Mouse (Mus musculus) G1E-ER4 (cell line): ENCODE data around the gene Pdzd2. TPM values are rescaled to one million over a fixed set of nuclear protein-coding genes. Genes with fewer than 3 reads are reported as not detected.

Experiments
- GATA1 ChIP-seq: IDR thresholded peaks from one replicate; pipeline ENCODE4 v1.8.0; 2012; ENCODE audit warnings: low read length, inconsistent platforms
- polyA plus RNA-seq: library from polyadenylated mRNA; stranded (reverse); fragments of >175 nt; gene quantifications from 2 replicates; pipeline ENCODE4 v1.2.3, GENCODE M21; 2012

The Pdzd2 gene
- polyA plus RNA-seq, 1 experiment = 0.29 TPM

GRCm38 (mm10) chr15:12481261-12481660 is 258.5 kb downstream of the Pdzd2 start:
- no peak for TF ChIP-seq GATA1

GRCm38 (mm10) chr15:12480369-12480768 is 259.4 kb downstream of the Pdzd2 start:
- no peak for TF ChIP-seq GATA1

GRCm38 (mm10) chr15:12479326-12479725 is 260.4 kb downstream of the Pdzd2 start:
- TF ChIP-seq GATA1 = no peak

DNA sequence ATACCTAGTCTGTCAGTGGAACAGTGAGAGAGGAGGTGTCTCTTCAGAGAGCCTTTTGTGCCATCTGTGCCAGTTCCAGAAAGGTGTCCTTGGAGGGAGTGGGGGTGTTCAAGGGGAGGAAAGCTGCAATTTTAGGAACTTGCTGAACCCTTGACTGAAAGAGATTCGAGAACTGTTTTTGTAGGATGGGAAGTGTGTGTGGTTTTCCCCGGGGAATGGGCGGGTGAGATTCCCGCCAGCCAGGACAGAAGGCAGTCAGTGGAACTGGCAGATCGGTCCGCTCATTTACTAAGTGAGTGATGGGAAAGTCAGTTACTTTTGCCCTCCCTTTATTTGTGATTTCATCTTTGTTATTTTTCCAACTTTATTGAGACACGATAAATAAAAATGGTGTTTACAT is 266.1 kb downstream of the Pdzd2 start:
- TF ChIP-seq GATA1 = no peak

DNA sequence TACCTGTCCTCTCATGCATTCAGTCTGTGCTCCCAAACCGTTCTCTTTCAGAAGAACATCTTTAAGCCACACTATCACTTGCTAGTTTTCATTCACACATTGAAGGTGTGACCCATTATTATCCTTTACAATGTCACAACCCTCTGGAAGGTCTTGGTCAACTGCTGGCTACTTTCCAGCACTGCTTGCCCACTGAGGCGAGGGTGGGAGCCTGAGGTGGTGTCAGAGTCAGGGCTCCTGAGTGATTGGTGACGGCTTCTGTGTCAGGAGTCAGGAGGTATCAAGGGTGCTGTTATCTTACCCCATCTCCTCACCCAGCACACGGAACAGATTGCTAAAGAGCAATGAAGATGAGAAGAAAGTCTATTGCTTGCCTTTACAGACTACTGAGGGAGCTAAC is 267.1 kb downstream of the Pdzd2 start:
- TF ChIP-seq GATA1 = no peak

DNA sequence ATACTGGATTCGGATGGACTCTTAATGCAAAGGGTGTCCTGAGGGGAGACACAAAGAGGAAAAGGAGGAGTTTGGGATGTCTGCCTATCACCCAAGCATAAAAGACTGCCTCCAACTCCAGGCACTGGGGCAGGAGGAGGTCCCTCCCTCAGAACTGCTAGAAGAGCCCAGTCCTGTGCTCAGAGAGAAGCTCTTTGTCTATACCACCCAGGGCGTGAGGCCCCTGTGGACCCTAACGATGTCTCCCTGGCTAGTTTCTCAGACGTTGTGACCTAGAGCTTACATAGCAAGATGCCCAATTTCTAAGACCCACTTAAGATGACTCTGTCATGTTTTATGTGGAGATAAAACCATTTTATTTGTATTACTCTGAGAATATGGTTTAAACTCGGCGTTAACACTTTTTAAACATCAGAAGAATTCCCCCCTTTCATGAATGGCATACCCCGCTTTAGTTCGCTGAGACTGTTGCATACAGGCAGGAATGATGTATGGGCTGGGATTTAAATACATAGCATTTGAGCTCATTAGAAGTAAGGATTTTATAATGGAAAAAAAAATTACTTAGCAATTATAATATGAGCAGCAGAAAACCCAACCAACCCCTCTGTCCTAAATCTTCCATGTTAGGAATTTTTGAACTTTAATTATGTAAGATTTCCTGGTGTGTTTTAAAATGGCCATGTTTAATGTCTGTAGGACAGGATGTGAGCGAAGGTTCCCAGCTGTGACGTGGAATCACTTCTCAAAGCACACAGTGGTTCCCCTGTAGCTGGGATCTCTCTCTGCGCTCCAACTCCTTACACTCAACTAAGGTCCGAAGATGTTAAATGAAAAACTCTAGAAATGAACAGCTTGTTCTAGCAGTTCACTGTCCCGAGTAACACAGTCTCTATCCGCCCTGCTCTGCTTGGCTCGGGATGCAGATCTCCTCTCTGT is 268.6 kb downstream of the Pdzd2 start:
- TF ChIP-seq GATA1 = no peak

DNA sequence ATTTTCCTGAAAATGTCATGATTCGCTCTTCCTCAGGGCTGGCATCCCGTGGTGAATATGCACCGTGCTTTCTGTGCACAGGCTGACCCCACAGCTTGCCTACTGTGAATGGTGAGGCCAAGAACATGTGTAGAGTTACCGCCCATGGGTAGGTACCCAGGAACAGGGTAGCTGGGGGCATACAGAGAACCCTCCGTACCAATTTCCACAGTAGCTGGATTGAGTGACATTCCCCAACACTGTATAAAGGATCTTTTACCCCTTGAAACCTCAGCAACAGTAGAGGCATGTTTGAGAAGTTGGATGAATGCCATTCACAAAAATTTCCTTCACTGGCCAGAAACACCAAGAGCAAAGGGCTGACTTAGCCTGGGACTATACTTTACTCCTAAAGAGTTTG is 271.1 kb downstream of the Pdzd2 start:
- TF ChIP-seq GATA1 = no peak

DNA sequence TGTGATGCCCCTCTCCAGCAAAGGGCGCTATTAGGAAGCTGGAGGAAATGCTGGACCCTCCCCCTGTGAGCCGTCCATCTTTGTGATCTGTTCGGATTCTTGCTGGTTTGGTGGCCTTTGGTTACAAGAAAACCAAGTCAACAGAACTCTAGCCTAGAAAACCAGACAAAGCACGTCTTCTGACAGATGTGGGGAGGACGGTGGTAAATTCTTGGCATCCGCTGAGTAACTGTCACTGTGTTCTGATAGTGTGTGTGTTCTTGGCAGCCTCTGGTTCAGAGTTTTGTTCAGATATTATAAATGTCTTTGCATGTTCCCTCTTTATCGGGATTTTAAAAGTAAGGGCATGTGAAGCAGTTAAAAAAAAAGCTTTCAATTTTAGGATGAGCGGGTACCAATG is 274.0 kb downstream of the Pdzd2 start:
- TF ChIP-seq GATA1 = no peak

- no peak for TF ChIP-seq GATA1
These were observed 282.9 kb downstream of the Pdzd2 start for GRCm38 (mm10) chr15:12456808-12457207.

GRCm38 (mm10) chr15:12453343-12453742 is 286.4 kb downstream of the Pdzd2 start:
- no peak for TF ChIP-seq GATA1

GRCm38 (mm10) chr15:12452141-12452995 is 287.4 kb downstream of the Pdzd2 start:
- TF ChIP-seq GATA1 = no peak

DNA sequence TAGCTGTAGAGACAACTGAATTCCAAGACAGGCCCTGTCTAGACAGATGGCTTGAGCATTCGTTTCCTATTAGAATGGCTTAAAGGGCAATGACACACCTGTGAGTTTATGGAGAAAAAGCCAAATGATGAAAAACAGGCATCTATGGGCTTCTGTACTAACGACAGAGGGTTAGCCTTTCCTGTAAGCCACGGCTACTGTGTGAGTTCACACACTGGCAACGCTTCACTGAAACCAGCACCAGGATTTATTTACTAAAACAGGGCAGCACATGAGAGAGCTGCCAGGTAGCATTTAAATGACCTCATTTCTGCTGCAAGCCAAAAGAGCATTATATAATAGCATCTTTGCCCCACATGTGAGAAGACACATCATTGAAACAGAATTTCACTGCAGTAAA is 288.3 kb downstream of the Pdzd2 start:
- no peak for TF ChIP-seq GATA1

- TF ChIP-seq GATA1 = no peak
These were observed 288.9 kb downstream of the Pdzd2 start for GRCm38 (mm10) chr15:12450790-12451189.

- TF ChIP-seq GATA1 = no peak
These were observed 290.4 kb downstream of the Pdzd2 start for GRCm38 (mm10) chr15:12449321-12449720.

DNA sequence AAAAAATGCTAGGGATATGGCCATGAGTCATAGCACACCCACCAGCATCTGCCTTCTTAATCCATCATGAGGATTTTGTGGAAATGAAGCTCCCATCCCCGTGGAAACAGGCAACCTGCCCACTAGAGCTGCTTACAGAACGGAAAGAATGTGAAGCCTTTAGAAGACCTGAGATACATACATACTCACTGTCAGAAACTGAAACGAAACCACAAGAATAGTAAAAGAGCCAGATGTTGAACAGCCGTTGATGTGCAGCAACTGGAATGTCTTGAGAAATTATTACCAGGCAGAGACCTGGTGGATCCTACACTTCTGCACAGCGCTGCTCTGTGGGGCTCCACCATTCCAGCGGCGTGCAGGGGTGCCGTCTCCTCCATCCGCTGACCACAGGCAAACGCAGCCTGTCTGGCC is 292.7 kb downstream of the Pdzd2 start:
- TF ChIP-seq GATA1 = no peak

DNA sequence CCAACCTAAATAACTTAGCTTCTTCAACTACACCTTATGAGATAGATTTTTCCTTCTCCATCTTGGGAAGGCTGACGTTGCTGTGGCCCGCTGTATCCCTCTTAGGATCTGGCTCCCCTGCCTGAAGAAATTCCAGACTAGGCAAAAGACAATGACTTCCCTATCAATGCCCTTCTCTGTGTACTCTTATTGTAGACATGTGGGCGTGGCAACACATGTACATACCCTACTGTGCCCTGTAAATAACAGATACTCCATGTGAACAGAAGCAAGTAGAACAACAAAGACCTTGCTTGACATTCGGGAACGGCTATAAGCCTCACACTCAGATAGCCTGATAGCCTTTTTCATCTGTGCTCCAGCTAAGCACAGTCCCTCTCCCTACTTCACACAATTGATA is 295.2 kb downstream of the Pdzd2 start:
- no peak for TF ChIP-seq GATA1

DNA sequence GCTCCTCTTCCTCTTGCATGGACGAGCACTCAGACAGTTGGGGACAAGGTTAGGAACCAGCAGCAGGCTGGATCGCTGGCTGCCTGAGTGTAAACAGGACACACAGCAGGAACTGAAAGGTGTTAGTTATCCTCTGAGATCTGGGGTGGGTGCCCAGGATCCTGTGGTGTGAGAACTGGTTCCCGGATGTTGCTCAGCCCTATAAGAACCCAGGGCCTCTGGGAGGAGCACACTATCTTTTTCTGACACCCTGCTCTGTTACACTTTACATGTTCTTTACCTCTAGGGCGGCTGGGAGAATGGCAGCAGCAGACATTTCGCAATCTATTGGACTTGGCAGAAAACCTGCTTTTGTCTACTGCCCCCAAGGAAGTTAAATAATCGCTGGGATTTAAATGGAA is 300.4 kb downstream of the Pdzd2 start:
- no peak for TF ChIP-seq GATA1

DNA sequence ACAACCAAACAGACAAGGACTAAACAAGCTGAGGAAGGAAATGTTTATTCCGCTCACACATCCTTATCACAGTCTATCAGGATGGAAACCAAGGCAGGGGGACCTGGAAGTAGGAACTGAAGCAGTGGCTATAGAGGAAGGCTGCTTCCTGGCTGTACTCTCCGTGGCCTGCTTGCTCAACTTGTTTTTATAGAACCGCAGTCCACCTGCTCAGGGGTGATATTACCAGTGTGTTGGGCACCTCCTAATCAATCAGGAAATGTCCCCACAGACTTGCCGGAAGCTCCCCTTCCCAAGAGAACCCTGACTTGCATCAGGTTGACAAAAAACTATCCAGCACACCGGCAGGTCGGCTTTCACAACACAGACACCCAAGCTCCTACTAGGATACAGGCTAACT is 301.0 kb downstream of the Pdzd2 start:
- no peak for TF ChIP-seq GATA1
